Mouse (Mus musculus): ENCODE measurements around the gene Vmn2r44.
"Not testable (repeated sequence)": the region's sequence is repeated elsewhere in the genome, so short reads cannot be mapped to it uniquely, and the experiment has no call there.

Vmn2r44 gene

DNA sequence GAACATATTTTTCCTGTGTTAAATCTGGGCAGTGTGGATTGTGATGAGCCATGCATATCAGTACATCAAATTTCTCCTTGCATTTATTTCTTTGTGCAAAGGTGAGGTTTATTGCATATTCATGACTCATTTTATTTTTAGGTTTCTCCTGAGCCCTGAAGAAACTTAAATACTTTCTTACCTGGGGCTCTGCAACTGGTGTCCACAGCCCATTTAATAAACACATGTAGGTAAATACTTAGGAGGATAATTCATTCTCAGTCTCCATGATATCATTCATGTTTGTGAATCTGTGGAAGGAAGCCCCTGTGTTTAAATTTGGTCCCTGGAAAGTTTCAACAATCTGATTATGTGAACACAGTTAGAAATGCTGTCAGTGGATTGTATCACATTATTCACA lies at the start of gene Vmn2r44:
TSS of gene Vmn2r44 (minus strand) at position 101 of the 400 bp plus-strand sequence.
- not testable (repeated sequence) for DNase-seq

GRCm38 (mm10) chr7:8357879-8358278 lies 25.3 kb downstream of the Vmn2r44 start:
- not testable (repeated sequence) for DNase-seq
